Mouse (Mus musculus) hindbrain, postnatal 0 days (tissue): ENCODE results near the gene Mb. TPM values are rescaled to one million over a fixed set of nuclear protein-coding genes. Genes with fewer than 3 reads are reported as not detected.

Experiments used
- ATAC-seq: fragments of 200-750 bp; cut with Nextera tagmentation; 2 replicates; pipeline ENCODE4 v1.8.0; 2017; ENCODE audit warnings: mild to moderate bottlenecking, moderate TSS enrichment, moderate library complexity
- DNase-seq: peaks from one replicate; pipeline ENCODE4 v3.0.0-alpha.2; 2015; ENCODE audit warnings: low spot score
- H3K27ac ChIP-seq: fragments of 300-500 bp; sonication (generic); 2 replicates; pipeline ENCODE4 v1.5.1; 2014; ENCODE audit warnings: mild to moderate bottlenecking
- H3K27me3 ChIP-seq: fragments of 300-500 bp; sonication (generic); 2 replicates; pipeline ENCODE4 v1.6.1; 2014; ENCODE audit warnings: low read length, mixed read lengths; ENCODE audit not compliant: insufficient read depth
- H3K36me3 ChIP-seq: fragments of 300-500 bp; sonication (generic); 2 replicates; pipeline ENCODE4 v1.6.1; 2014; ENCODE audit warnings: low read length, mixed read lengths; ENCODE audit not compliant: insufficient read depth
- H3K4me1 ChIP-seq: fragments of 300-500 bp; sonication (generic); 2 replicates; pipeline ENCODE4 v1.6.1; 2014; ENCODE audit warnings: antibody characterized with exemption, low read length, mixed read lengths; ENCODE audit not compliant: insufficient read depth
- H3K4me2 ChIP-seq: fragments of 300-500 bp; sonication (generic); 2 replicates; pipeline ENCODE4 v1.6.1; 2014; ENCODE audit warnings: low read depth, mild to moderate bottlenecking, low read length, moderate library complexity, mixed read lengths
- H3K4me3 ChIP-seq: fragments of 300-500 bp; sonication (generic); 2 replicates; pipeline ENCODE4 v1.5.1; 2014; ENCODE audit warnings: low read length
- H3K9ac ChIP-seq: fragments of 300-500 bp; sonication (generic); replicated peaks from 2 replicates; pipeline ENCODE4 v1.6.1; 2014; ENCODE audit warnings: mild to moderate bottlenecking, low read length, moderate library complexity, mixed read lengths
- H3K9me3 ChIP-seq: fragments of 300-500 bp; sonication (generic); 2 replicates; pipeline ENCODE4 v1.6.1; 2016; ENCODE audit warnings: low read length, mixed read lengths
- CTCF ChIP-seq: IDR thresholded peaks from 2 replicates; pipeline ENCODE4 v1.5.1; 2016; ENCODE audit warnings: antibody characterized with exemption, control low read depth, low read depth
- WGBS: fragments of 180-500 bp; shearing (Covaris S2); extraction: QIAGEN DNeasy Blood & Tissue Kit; methylation state at CpG from one replicate; pipeline ENCODE4 v1.1.7; 2014; 5-methylcytosine and 5-hydroxymethylcytosine counted together
- polyA plus RNA-seq: library from polyadenylated mRNA; unstranded; fragments of >200 nt; fragmentation: Nextera tagmentation; extraction: Ambion mirVana; gene quantifications from 2 replicates; pipeline ENCODE4 v1.2.1, GENCODE M21; 2015
- total RNA-seq: library from RNA; depleted of rRNA; stranded (reverse); fragments of >200 nt; gene quantifications from 2 replicates; pipeline ENCODE4 v1.2.3, GENCODE M21; 2014

Mb gene
- total and polyA plus RNA-seq, 2 experiments from 2014 or later: 0.20 TPM; not detected in 1

GRCm38 (mm10) chr15:77031271-77031670, 19.2 kb downstream of the Mb start:
- Histone ChIP-seq H3K27ac (no peak overlapping the region), H3K9me3 (no peaks in the 10 kb centered on the region), H3K27me3 (no peaks in the 10 kb centered on the region), H3K4me3 (no peak overlapping the region), H3K36me3 (no peaks in the 10 kb centered on the region), H3K4me2 (no peak overlapping the region), H3K4me1 (no peaks in the 10 kb centered on the region), H3K9ac (no peak overlapping the region)
- no peak for DNase-seq
- no peak for TF ChIP-seq CTCF
- 55% methylated on average over 3 of the region's 3 CpGs for WGBS
- ATAC-seq: no peak

- peak; percentile 97 for TF ChIP-seq CTCF
- DNase-seq (peak; percentile 93), ATAC-seq (peak; percentile 58)
- Histone ChIP-seq H3K4me1 (no peaks in the 10 kb centered on the region), H3K27ac (no peak overlapping the region), H3K27me3 (no peaks in the 10 kb centered on the region), H3K36me3 (no peaks in the 10 kb centered on the region), H3K4me2 (no peak overlapping the region), H3K9me3 (no peaks in the 10 kb centered on the region), H3K9ac (no peak overlapping the region), H3K4me3 (no peak overlapping the region)
- WGBS: 26% methylated on average over 7 of the region's 7 CpGs
Measured at GRCm38 (mm10) chr15:77029331-77029991, 21.0 kb downstream of the Mb start.

GRCm38 (mm10) chr15:77027675-77028074, 22.8 kb downstream of the Mb start:
- no peak for ATAC-seq
- WGBS: 70% methylated on average over 6 of the region's 6 CpGs

GRCm38 (mm10) chr15:77027117-77027516, 23.4 kb downstream of the Mb start:
- ATAC-seq (no peak), DNase-seq (no peak)
- H3K36me3 ChIP-seq: no peaks in the 10 kb centered on the region
- H3K4me3 ChIP-seq: no peak overlapping the region
- H3K9ac ChIP-seq: no peak overlapping the region
- no peaks in the 10 kb centered on the region for H3K27me3 ChIP-seq
- 100% methylated on average over 3 of the region's 3 CpGs for WGBS
- H3K4me2 ChIP-seq: no peak overlapping the region
- no peaks in the 10 kb centered on the region for H3K4me1 ChIP-seq
- H3K9me3 ChIP-seq: no peaks in the 10 kb centered on the region
- TF ChIP-seq CTCF: no peak
- no peak overlapping the region for H3K27ac ChIP-seq

More at GRCm38 (mm10) chr15:77027675-77028074, 22.8 kb downstream of the Mb start:
- Histone ChIP-seq H3K27me3 (no peaks in the 10 kb centered on the region), H3K27ac (no peak overlapping the region), H3K4me3 (no peak overlapping the region), H3K9me3 (no peaks in the 10 kb centered on the region), H3K9ac (no peak overlapping the region), H3K4me2 (no peak overlapping the region), H3K4me1 (no peaks in the 10 kb centered on the region), H3K36me3 (no peaks in the 10 kb centered on the region)
- no peak for TF ChIP-seq CTCF
- DNase-seq: no peak

GRCm38 (mm10) chr15:77025884-77026583, 24.4 kb downstream of the Mb start:
- WGBS: 36% methylated on average over 5 of the region's 5 CpGs
- no peaks in the 10 kb centered on the region for H3K27me3 ChIP-seq
- H3K4me3 ChIP-seq: no peak overlapping the region
- no peaks in the 10 kb centered on the region for H3K4me1 ChIP-seq
- no peak overlapping the region for H3K27ac ChIP-seq
- ATAC-seq (no peak), DNase-seq (peak; percentile 26)
- TF ChIP-seq CTCF: no peak
- no peak overlapping the region for H3K4me2 ChIP-seq
- H3K36me3 ChIP-seq: no peaks in the 10 kb centered on the region
- no peaks in the 10 kb centered on the region for H3K9me3 ChIP-seq
- H3K9ac ChIP-seq: no peak overlapping the region

- DNase-seq: no peak
- Histone ChIP-seq H3K4me1 (no peaks in the 10 kb centered on the region), H3K27me3 (no peaks in the 10 kb centered on the region), H3K4me2 (no peak overlapping the region), H3K9ac (no peak overlapping the region), H3K36me3 (no peaks in the 10 kb centered on the region), H3K4me3 (no peak overlapping the region), H3K27ac (no peak overlapping the region), H3K9me3 (no peaks in the 10 kb centered on the region)
- no peak for TF ChIP-seq CTCF
- WGBS: 73% methylated on average over 5 of the region's 5 CpGs
- ATAC-seq: no peak
Measured at GRCm38 (mm10) chr15:77022401-77022957, 28.0 kb downstream of the Mb start.

GRCm38 (mm10) chr15:77021851-77022250, 28.6 kb downstream of the Mb start:
- no peaks in the 10 kb centered on the region for H3K9me3 ChIP-seq
- no peaks in the 10 kb centered on the region for H3K4me1 ChIP-seq
- no peaks in the 10 kb centered on the region for H3K27me3 ChIP-seq
- TF ChIP-seq CTCF: no peak
- no peak for DNase-seq
- H3K9ac ChIP-seq: no peak overlapping the region
- H3K4me3 ChIP-seq: no peak overlapping the region
- H3K36me3 ChIP-seq: no peaks in the 10 kb centered on the region
- no peak overlapping the region for H3K4me2 ChIP-seq
- WGBS: 79% methylated on average over 4 of the region's 4 CpGs
- no peak for ATAC-seq
- no peak overlapping the region for H3K27ac ChIP-seq
